Mouse (Mus musculus): ENCODE results near the gene Tmem151b. TPM values are rescaled to one million over a fixed set of nuclear protein-coding genes. Genes with fewer than 3 reads are reported as not detected.

Gene Tmem151b
- polyA plus RNA-seq, 1 experiment, result 1.2 TPM

GRCm38 (mm10) chr17:45550253-45550652 lies 776 bp upstream of the Tmem151b start:
- Histone ChIP-seq H3K27me3 (ENCODE audit: control insufficient read depth, insufficient read depth, insufficient read length) (peaks cover 21% of the 10 kb centered on the region), H3ac (ENCODE audit: control insufficient read depth, insufficient read length, low read depth) (no peak overlapping the region), H3K79me3 (ENCODE audit: low read depth) (no peaks in the 10 kb centered on the region), H3K4me3 (ENCODE audit: insufficient read depth, poor library complexity, severe bottlenecking) (no peak overlapping the region), H3K36me3 (ENCODE audit: control insufficient read depth, insufficient read depth) (no peaks in the 10 kb centered on the region), H3K79me2 (ENCODE audit: control insufficient read depth, insufficient read depth) (no peaks in the 10 kb centered on the region)
- no peak for TF ChIP-seq MYOG (IDR thresholded peaks at IDR 0.05; ENCODE audit: control insufficient read depth, extremely low read depth, insufficient read length)

- no peak for TF ChIP-seq USF1 (IDR thresholded peaks at IDR 0.05; ENCODE audit: low read depth)
- TF ChIP-seq MYOG (IDR thresholded peaks at IDR 0.05; ENCODE audit: control insufficient read depth, extremely low read depth, insufficient read length), result no peak
- no peak for TF ChIP-seq MYOD1 (IDR thresholded peaks at IDR 0.05; ENCODE audit: control insufficient read depth, insufficient read length, low read depth)
- TF ChIP-seq MAX (IDR thresholded peaks at IDR 0.05), result no peak
- no peak for TF ChIP-seq CTCF (IDR thresholded peaks at IDR 0.05; ENCODE audit: control insufficient read depth, insufficient read depth, insufficient read length)
- no peak for TF ChIP-seq CEBPB (IDR thresholded peaks at IDR 0.05; ENCODE audit: low read depth)
- Histone ChIP-seq H3K79me3 (ENCODE audit: low read depth) (no peaks in the 10 kb centered on the region), H3K27me3 (ENCODE audit: control insufficient read depth, insufficient read depth, insufficient read length) (peaks cover 30% of the 10 kb centered on the region)
Observed at GRCm38 (mm10) chr17:45548541-45549512, 650 bp downstream of the Tmem151b start.

GRCm38 (mm10) chr17:45547461-45548190 lies 1.9 kb downstream of the Tmem151b start:
- TF ChIP-seq USF1 (IDR thresholded peaks at IDR 0.05; ENCODE audit: low read depth) (no peak), CTCF (IDR thresholded peaks at IDR 0.05; ENCODE audit: control insufficient read depth, insufficient read depth, insufficient read length) (no peak), CEBPB (IDR thresholded peaks at IDR 0.05; ENCODE audit: low read depth) (no peak), MYOG (IDR thresholded peaks at IDR 0.05; ENCODE audit: control insufficient read depth, extremely low read depth, insufficient read length) (no peak), FOSL1 (IDR thresholded peaks at IDR 0.05; ENCODE audit: insufficient read depth, low read length, poor library complexity, severe bottlenecking) (no peak), MYOD1 (IDR thresholded peaks at IDR 0.05; ENCODE audit: control insufficient read depth, insufficient read length, low read depth) (no peak), MAX (IDR thresholded peaks at IDR 0.05) (no peak)
- no peak overlapping the region for H3ac ChIP-seq (ENCODE audit: control insufficient read depth, insufficient read length, low read depth)
- no peak overlapping the region for H3K4me3 ChIP-seq (ENCODE audit: insufficient read depth, poor library complexity, severe bottlenecking)
- H3K27me3 ChIP-seq (ENCODE audit: control insufficient read depth, insufficient read depth, insufficient read length), result peaks cover 37% of the 10 kb centered on the region
- H3K79me2 ChIP-seq (ENCODE audit: control insufficient read depth, insufficient read depth), result no peaks in the 10 kb centered on the region
- no peaks in the 10 kb centered on the region for H3K36me3 ChIP-seq (ENCODE audit: control insufficient read depth, insufficient read depth)
- no peaks in the 10 kb centered on the region for H3K79me3 ChIP-seq (ENCODE audit: low read depth)

More at GRCm38 (mm10) chr17:45548541-45549512, 650 bp downstream of the Tmem151b start:
- H3ac ChIP-seq (ENCODE audit: control insufficient read depth, insufficient read length, low read depth), result peak overlapping the region; percentile 24
- H3K79me2 ChIP-seq (ENCODE audit: control insufficient read depth, insufficient read depth), result no peaks in the 10 kb centered on the region
- H3K36me3 ChIP-seq (ENCODE audit: control insufficient read depth, insufficient read depth), result no peaks in the 10 kb centered on the region
- no peak overlapping the region for H3K4me3 ChIP-seq (ENCODE audit: insufficient read depth, poor library complexity, severe bottlenecking)

- no peak for TF ChIP-seq CEBPB (IDR thresholded peaks at IDR 0.05; ENCODE audit: low read depth)
- TF ChIP-seq FOSL1 (IDR thresholded peaks at IDR 0.05; ENCODE audit: insufficient read depth, low read length, poor library complexity, severe bottlenecking), result no peak
- TF ChIP-seq CTCF (IDR thresholded peaks at IDR 0.05; ENCODE audit: control insufficient read depth, insufficient read depth, insufficient read length), result no peak
- no peak for TF ChIP-seq MYOG (IDR thresholded peaks at IDR 0.05; ENCODE audit: control insufficient read depth, extremely low read depth, insufficient read length)
- TF ChIP-seq USF1 (IDR thresholded peaks at IDR 0.05; ENCODE audit: low read depth), result no peak
- peaks cover 37% of the 10 kb centered on the region for H3K27me3 ChIP-seq (ENCODE audit: control insufficient read depth, insufficient read depth, insufficient read length)
Observed at GRCm38 (mm10) chr17:45546941-45547340, 2.5 kb downstream of the Tmem151b start.

GRCm38 (mm10) chr17:45545278-45545961 lies 4.1 kb downstream of the Tmem151b start:
- H3ac ChIP-seq (ENCODE audit: control insufficient read depth, insufficient read length, low read depth), result no peak overlapping the region
- no peaks in the 10 kb centered on the region for H3K36me3 ChIP-seq (ENCODE audit: control insufficient read depth, insufficient read depth)
- TF ChIP-seq MYOG (IDR thresholded peaks at IDR 0.05; ENCODE audit: control insufficient read depth, extremely low read depth, insufficient read length) (no peak), USF1 (IDR thresholded peaks at IDR 0.05; ENCODE audit: low read depth) (no peak), MYOD1 (IDR thresholded peaks at IDR 0.05; ENCODE audit: control insufficient read depth, insufficient read length, low read depth) (no peak), MAX (IDR thresholded peaks at IDR 0.05) (no peak), FOSL1 (IDR thresholded peaks at IDR 0.05; ENCODE audit: insufficient read depth, low read length, poor library complexity, severe bottlenecking) (no peak), CTCF (IDR thresholded peaks at IDR 0.05; ENCODE audit: control insufficient read depth, insufficient read depth, insufficient read length) (no peak), CEBPB (IDR thresholded peaks at IDR 0.05; ENCODE audit: low read depth) (no peak)
- H3K79me3 ChIP-seq (ENCODE audit: low read depth), result no peaks in the 10 kb centered on the region
- H3K79me2 ChIP-seq (ENCODE audit: control insufficient read depth, insufficient read depth), result no peaks in the 10 kb centered on the region
- H3K4me3 ChIP-seq (ENCODE audit: insufficient read depth, poor library complexity, severe bottlenecking), result no peak overlapping the region
- H3K27me3 ChIP-seq (ENCODE audit: control insufficient read depth, insufficient read depth, insufficient read length), result peaks cover 48% of the 10 kb centered on the region

More at GRCm38 (mm10) chr17:45546941-45547340, 2.5 kb downstream of the Tmem151b start:
- H3K79me3 ChIP-seq (ENCODE audit: low read depth), result no peaks in the 10 kb centered on the region
- no peaks in the 10 kb centered on the region for H3K36me3 ChIP-seq (ENCODE audit: control insufficient read depth, insufficient read depth)
- no peak overlapping the region for H3K4me3 ChIP-seq (ENCODE audit: insufficient read depth, poor library complexity, severe bottlenecking)
- H3K79me2 ChIP-seq (ENCODE audit: control insufficient read depth, insufficient read depth), result no peaks in the 10 kb centered on the region
- H3ac ChIP-seq (ENCODE audit: control insufficient read depth, insufficient read length, low read depth), result no peak overlapping the region
